Mouse (Mus musculus): ENCODE data around the gene Gm20422.

DNA sequence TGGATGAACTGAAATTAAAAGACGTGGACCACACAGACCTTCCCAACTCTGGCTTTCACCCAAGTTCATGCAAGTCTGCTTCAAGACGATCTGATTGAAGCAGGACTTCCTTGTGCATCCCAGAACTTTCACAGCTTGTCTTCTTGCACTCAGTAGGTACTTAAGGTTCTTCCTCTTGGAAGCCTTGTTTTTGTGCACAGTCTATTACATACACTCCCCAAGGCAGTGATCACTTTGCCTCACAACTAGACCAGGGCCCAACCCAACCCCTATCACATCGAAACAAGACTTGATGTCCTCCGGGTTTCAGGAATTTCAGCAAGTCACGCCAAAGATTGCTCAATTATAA, 57.5 kb downstream of the Gm20422 start:
- TF ChIP-seq CHD2 (IDR thresholded peaks at IDR 0.05; ENCODE audit: low read depth, low read length) (no peak), ZNF384 (IDR thresholded peaks at IDR 0.05; ENCODE audit: low read depth, low read length) (no peak)

Measured in ES-E14 (cell line).